Mouse (Mus musculus) testis, adult 2 months (tissue): ENCODE data around the gene Myrfl.

Experiments used
- CTCF ChIP-seq: fragments of 200-500 bp; IDR thresholded peaks from 2 replicates; pipeline ENCODE4 v1.5.1; 2012; ENCODE audit warnings: low read depth, mild to moderate bottlenecking, inconsistent platforms, low read length, moderate library complexity; ENCODE audit not compliant: control insufficient read depth, insufficient read depth, insufficient replicate concordance
- POLR2A ChIP-seq: fragments of 200-500 bp; IDR thresholded peaks from 2 replicates; pipeline ENCODE4 v1.6.1; 2012; ENCODE audit warnings: low read depth, mild to moderate bottlenecking, inconsistent platforms, low read length, moderate library complexity; ENCODE audit not compliant: control insufficient read depth

DNA sequence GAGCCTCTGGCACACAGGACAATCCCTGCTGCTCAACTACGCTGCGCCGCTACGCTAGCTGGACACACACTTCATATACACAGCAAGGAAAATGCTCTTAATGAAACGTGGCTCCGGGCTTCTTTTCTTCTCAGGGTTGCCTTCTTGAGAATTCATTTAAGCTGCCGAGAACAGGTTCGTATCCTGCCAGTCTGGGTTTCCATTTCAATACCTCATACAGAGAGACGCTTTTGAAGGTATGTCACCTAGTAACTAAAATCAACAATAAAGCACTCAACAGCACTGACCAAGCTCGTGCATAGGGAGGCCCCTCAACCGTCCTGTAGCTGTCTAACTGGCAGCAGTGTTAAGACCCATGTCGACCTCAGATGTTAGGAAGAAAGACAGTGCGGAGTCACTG lies 35.7 kb upstream of the Myrfl start:
- TF ChIP-seq CTCF (no peak), POLR2A (no peak)
